Mouse (Mus musculus): ENCODE measurements around the gene Gm16442. TPM values are rescaled to one million over a fixed set of nuclear protein-coding genes. Genes with fewer than 3 reads are reported as not detected.

The Gm16442 gene
- polyA plus RNA-seq (2012; rRNA removed): not detected in 2 replicates

GRCm38 (mm10) chr7:20122479-20122878, at the start of gene Gm16442:
TSS of gene Gm16442 (minus strand) at chr7:20122579.

GRCm38 (mm10) chr7:20168277-20168676, 45.9 kb upstream of the Gm16442 start, which contains the start of gene Vmn1r94:
TSS of gene Vmn1r94 (minus strand) at chr7:20168377.

GRCm38 (mm10) chr7:20138988-20139387, 16.6 kb upstream of the Gm16442 start, which contains the start of gene Vmn1r93:
TSS of gene Vmn1r93 (minus strand) at chr7:20139088.

GRCm38 (mm10) chr7:20099380-20099779, 23.0 kb downstream of the Gm16442 start, which contains the start of gene Vmn1r91:
TSS of gene Vmn1r91 (plus strand) at chr7:20099680.

Other genes with a start within 250 kb of the Gm16442 start
- not detected in 2 replicates for gene Ceacam19, start 234.6 kb downstream of the Gm16442 start, polyA plus RNA-seq (2012; rRNA removed)
- 3.6 and 8.4 TPM in 2 replicates for gene Pvr, start 201.4 kb downstream of the Gm16442 start, polyA plus RNA-seq (2012; rRNA removed)
- gene Igsf23, start 171.8 kb downstream of the Gm16442 start, polyA plus RNA-seq (2012; rRNA removed): 0.06 and 0.12 TPM in 2 replicates
- gene Ceacam20, start 157.2 kb downstream of the Gm16442 start, polyA plus RNA-seq (2012; rRNA removed): not detected in 2 replicates
- 0.01 TPM in 1 of 2 replicates, not detected in the other for gene Nlrp9b, start 131.1 kb downstream of the Gm16442 start, polyA plus RNA-seq (2012; rRNA removed)
- not detected in 2 replicates for gene Vmn1r91, start 22.9 kb downstream of the Gm16442 start, polyA plus RNA-seq (2012; rRNA removed)
- not detected in 2 replicates for gene Vmn1r93, start 16.5 kb upstream of the Gm16442 start, polyA plus RNA-seq (2012; rRNA removed)
- gene Vmn1r94, start 45.8 kb upstream of the Gm16442 start, polyA plus RNA-seq (2012; rRNA removed): not detected in 2 replicates
- not detected in 2 replicates for gene Vmn1r95, start 71.1 kb upstream of the Gm16442 start, polyA plus RNA-seq (2012; rRNA removed)
- not detected in 2 replicates for gene Gm6164, start 83.0 kb upstream of the Gm16442 start, polyA plus RNA-seq (2012; rRNA removed)
- not detected in 2 replicates for gene Gm4498, start 111.2 kb upstream of the Gm16442 start, polyA plus RNA-seq (2012; rRNA removed)
- gene Gm5890, start 140.3 kb upstream of the Gm16442 start, polyA plus RNA-seq (2012; rRNA removed): not detected in 2 replicates
- not detected in 2 replicates for gene Gm4133, start 211.5 kb upstream of the Gm16442 start, polyA plus RNA-seq (2012; rRNA removed)

All from central nervous system, embryonic 11.5 days (tissue).